Mouse (Mus musculus): ENCODE measurements around the gene Wdr45.

- no peak for TF ChIP-seq POLR2A (IDR thresholded peaks at IDR 0.05; ENCODE audit: low read depth, low read length)
- no peak for TF ChIP-seq CTCF (IDR thresholded peaks at IDR 0.05; ENCODE audit: extremely low read depth, insufficient read length, insufficient replicate concordance, low read depth, low read length)
Measured at GRCm38 (mm10) chrX:7741103-7741502, 27.0 kb downstream of the Wdr45 start.

Measured in small intestine, adult 2 months (tissue).